Mouse (Mus musculus) heart, adult 2 months (tissue): ENCODE data around the gene Zfp618.

Experiments used
- EP300 ChIP-seq: fragments of 200-500 bp; IDR thresholded peaks from 2 replicates; pipeline ENCODE4 v1.6.1; 2011; ENCODE audit warnings: low read depth, low read length, control low read depth; ENCODE audit not compliant: insufficient read depth
- POLR2A ChIP-seq: fragments of 200-500 bp; IDR thresholded peaks from 2 replicates; pipeline ENCODE4 v1.6.1; 2011; ENCODE audit warnings: mild to moderate bottlenecking, low read depth, low read length, control low read depth; ENCODE audit not compliant: insufficient read depth

DNA sequence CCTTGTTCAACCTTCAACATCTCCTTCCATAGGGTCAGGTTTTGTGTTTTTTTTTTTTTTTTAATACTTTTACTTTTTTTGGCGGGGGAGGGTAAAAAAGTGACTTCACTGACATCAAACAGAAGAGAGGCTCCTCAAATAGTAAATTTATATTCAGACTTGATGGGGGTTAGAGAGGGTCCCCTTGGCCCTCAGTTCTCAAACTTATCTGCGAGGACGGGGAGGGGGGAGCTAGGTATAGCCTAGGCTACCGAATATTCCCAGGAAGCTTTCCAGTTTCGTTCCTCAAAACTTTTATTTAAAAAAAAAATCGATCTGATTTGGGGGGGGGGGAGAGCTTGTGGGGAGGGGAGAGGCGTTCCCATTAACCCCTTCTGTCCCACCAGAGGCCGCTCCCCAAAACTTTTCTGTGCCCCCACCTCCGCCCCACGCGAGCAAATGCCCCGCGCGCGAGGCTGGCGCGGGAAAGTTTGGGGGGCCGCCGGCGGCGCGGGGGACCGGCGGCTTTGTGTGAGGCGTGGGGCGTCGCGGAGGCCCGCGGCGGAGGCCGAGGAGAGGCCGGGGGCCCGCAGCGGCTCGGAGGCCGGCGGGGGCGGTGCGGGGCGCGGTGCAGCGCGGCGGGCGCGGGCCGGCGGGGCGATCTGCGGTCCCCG is 403 bp upstream of the Zfp618 start:
- TF ChIP-seq EP300 (no peak), POLR2A (no peak)
